Mouse (Mus musculus): ENCODE data around the gene H2-Aa. TPM values are rescaled to one million over a fixed set of nuclear protein-coding genes. Genes with fewer than 3 reads are reported as not detected.

H2-Aa gene
- polyA plus RNA-seq, 1 experiment from 2014 or later: 0.83 TPM

GRCm38 (mm10) chr17:34249361-34249760 is 38.3 kb downstream of the H2-Aa start:
- Histone ChIP-seq H3K36me3 (ENCODE audit: control insufficient read depth, insufficient read depth, low read length) (no peaks in the 10 kb centered on the region), H3K9ac (replicated peaks; ENCODE audit: low read length) (no peak overlapping the region), H3K9me3 (ENCODE audit: control insufficient read depth, low read length) (no peaks in the 10 kb centered on the region), H3K27me3 (ENCODE audit: control insufficient read depth, insufficient read depth, low read length) (no peaks in the 10 kb centered on the region), H3K27ac (replicated peaks; ENCODE audit: low read depth, low read length) (no peak overlapping the region), H3K4me3 (replicated peaks; ENCODE audit: low read depth, low read length) (no peak overlapping the region), H3K4me2 (ENCODE audit: low read length) (no peak overlapping the region), H3K4me1 (ENCODE audit: control insufficient read depth, insufficient read depth, low read length) (no peaks in the 10 kb centered on the region)
- WGBS: 42% methylated on average over 3 of the region's 3 CpGs
- no peak for ATAC-seq (ENCODE audit: low FRiP score, low TSS enrichment)
- DNase-seq: no peak

GRCm38 (mm10) chr17:34248764-34249163 is 38.9 kb downstream of the H2-Aa start:
- H3K36me3 ChIP-seq (ENCODE audit: control insufficient read depth, insufficient read depth, low read length): no peaks in the 10 kb centered on the region
- ATAC-seq (ENCODE audit: low FRiP score, low TSS enrichment): no peak
- WGBS: 78% methylated on average over 2 of the region's 2 CpGs

GRCm38 (mm10) chr17:34247047-34247446 is 40.6 kb downstream of the H2-Aa start:
- no peaks in the 10 kb centered on the region for H3K27me3 ChIP-seq (ENCODE audit: control insufficient read depth, insufficient read depth, low read length)
- H3K4me1 ChIP-seq (ENCODE audit: control insufficient read depth, insufficient read depth, low read length): no peaks in the 10 kb centered on the region
- H3K27ac ChIP-seq (replicated peaks; ENCODE audit: low read depth, low read length): no peak overlapping the region
- no peak overlapping the region for H3K4me2 ChIP-seq (ENCODE audit: low read length)
- H3K36me3 ChIP-seq (ENCODE audit: control insufficient read depth, insufficient read depth, low read length): no peaks in the 10 kb centered on the region
- no peak overlapping the region for H3K9ac ChIP-seq (replicated peaks; ENCODE audit: low read length)
- no peak overlapping the region for H3K4me3 ChIP-seq (replicated peaks; ENCODE audit: low read depth, low read length)
- H3K9me3 ChIP-seq (ENCODE audit: control insufficient read depth, low read length): no peaks in the 10 kb centered on the region
- ATAC-seq (ENCODE audit: low FRiP score, low TSS enrichment) (no peak), DNase-seq (peak; percentile 37)
- 90% methylated on average over 3 of the region's 3 CpGs for WGBS

More at GRCm38 (mm10) chr17:34248764-34249163, 38.9 kb downstream of the H2-Aa start:
- Histone ChIP-seq H3K4me3 (replicated peaks; ENCODE audit: low read depth, low read length) (no peak overlapping the region), H3K4me2 (ENCODE audit: low read length) (no peak overlapping the region), H3K9me3 (ENCODE audit: control insufficient read depth, low read length) (no peaks in the 10 kb centered on the region), H3K27ac (replicated peaks; ENCODE audit: low read depth, low read length) (no peak overlapping the region), H3K27me3 (ENCODE audit: control insufficient read depth, insufficient read depth, low read length) (no peaks in the 10 kb centered on the region), H3K9ac (replicated peaks; ENCODE audit: low read length) (no peak overlapping the region), H3K4me1 (ENCODE audit: control insufficient read depth, insufficient read depth, low read length) (no peaks in the 10 kb centered on the region)
- DNase-seq: no peak

DNA sequence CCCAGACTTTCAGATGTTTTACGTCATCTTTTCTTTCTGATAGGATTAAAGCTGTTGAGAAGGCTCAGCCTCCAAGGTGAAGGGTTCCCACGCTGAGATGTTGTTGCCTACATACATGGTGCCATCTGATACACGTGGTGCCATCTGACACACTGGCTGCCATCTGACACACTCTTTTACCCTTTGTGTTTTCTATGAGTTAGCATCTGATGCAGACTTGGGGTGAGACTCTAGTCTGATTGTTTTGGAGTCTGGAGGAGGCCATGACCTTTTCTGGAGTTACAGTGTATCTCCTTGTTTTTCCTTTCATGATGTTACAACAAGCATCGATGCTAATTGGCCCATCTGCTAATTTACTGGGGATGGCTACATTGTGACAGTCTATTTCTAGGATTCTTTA is 43.0 kb downstream of the H2-Aa start:
- no peak overlapping the region for H3K9ac ChIP-seq (replicated peaks; ENCODE audit: low read length)
- H3K36me3 ChIP-seq (ENCODE audit: control insufficient read depth, insufficient read depth, low read length): no peaks in the 10 kb centered on the region
- H3K27me3 ChIP-seq (ENCODE audit: control insufficient read depth, insufficient read depth, low read length): no peaks in the 10 kb centered on the region
- H3K4me1 ChIP-seq (ENCODE audit: control insufficient read depth, insufficient read depth, low read length): no peaks in the 10 kb centered on the region
- WGBS: 78% methylated on average over 4 of the region's 4 CpGs
- no peak overlapping the region for H3K4me2 ChIP-seq (ENCODE audit: low read length)
- peaks cover 3% of the 10 kb centered on the region; the same call in 1 of the 2 replicates for H3K9me3 ChIP-seq (ENCODE audit: control insufficient read depth, low read length)
- no peak overlapping the region for H3K27ac ChIP-seq (replicated peaks; ENCODE audit: low read depth, low read length)
- ATAC-seq (ENCODE audit: low FRiP score, low TSS enrichment): no peak
- H3K4me3 ChIP-seq (replicated peaks; ENCODE audit: low read depth, low read length): no peak overlapping the region
- no peak for DNase-seq

- Histone ChIP-seq H3K4me1 (ENCODE audit: control insufficient read depth, insufficient read depth, low read length) (no peaks in the 10 kb centered on the region), H3K36me3 (ENCODE audit: control insufficient read depth, insufficient read depth, low read length) (no peaks in the 10 kb centered on the region), H3K4me3 (replicated peaks; ENCODE audit: low read depth, low read length) (no peak overlapping the region), H3K9me3 (ENCODE audit: control insufficient read depth, low read length) (peaks cover 3% of the 10 kb centered on the region; the same call in 1 of the 2 replicates), H3K27ac (replicated peaks; ENCODE audit: low read depth, low read length) (no peak overlapping the region), H3K9ac (replicated peaks; ENCODE audit: low read length) (no peak overlapping the region), H3K27me3 (ENCODE audit: control insufficient read depth, insufficient read depth, low read length) (no peaks in the 10 kb centered on the region), H3K4me2 (ENCODE audit: low read length) (no peak overlapping the region)
- no peak for DNase-seq
- ATAC-seq (ENCODE audit: low FRiP score, low TSS enrichment): no peak
- WGBS: 77% methylated on average over 6 of the region's 6 CpGs
Measured at GRCm38 (mm10) chr17:34240916-34241315, 46.7 kb downstream of the H2-Aa start.

GRCm38 (mm10) chr17:34240366-34240765 is 47.3 kb downstream of the H2-Aa start:
- DNase-seq: no peak
- H3K4me3 ChIP-seq (replicated peaks; ENCODE audit: low read depth, low read length): no peak overlapping the region
- WGBS: 67% methylated on average over 3 of the region's 3 CpGs
- no peak overlapping the region for H3K9ac ChIP-seq (replicated peaks; ENCODE audit: low read length)
- H3K36me3 ChIP-seq (ENCODE audit: control insufficient read depth, insufficient read depth, low read length): no peaks in the 10 kb centered on the region
- H3K27me3 ChIP-seq (ENCODE audit: control insufficient read depth, insufficient read depth, low read length): no peaks in the 10 kb centered on the region
- no peak overlapping the region for H3K27ac ChIP-seq (replicated peaks; ENCODE audit: low read depth, low read length)
- no peaks in the 10 kb centered on the region for H3K4me1 ChIP-seq (ENCODE audit: control insufficient read depth, insufficient read depth, low read length)
- no peak for ATAC-seq (ENCODE audit: low FRiP score, low TSS enrichment)
- H3K4me2 ChIP-seq (ENCODE audit: low read length): no peak overlapping the region
- H3K9me3 ChIP-seq (ENCODE audit: control insufficient read depth, low read length): peaks cover 3% of the 10 kb centered on the region; the same call in 1 of the 2 replicates

DNA sequence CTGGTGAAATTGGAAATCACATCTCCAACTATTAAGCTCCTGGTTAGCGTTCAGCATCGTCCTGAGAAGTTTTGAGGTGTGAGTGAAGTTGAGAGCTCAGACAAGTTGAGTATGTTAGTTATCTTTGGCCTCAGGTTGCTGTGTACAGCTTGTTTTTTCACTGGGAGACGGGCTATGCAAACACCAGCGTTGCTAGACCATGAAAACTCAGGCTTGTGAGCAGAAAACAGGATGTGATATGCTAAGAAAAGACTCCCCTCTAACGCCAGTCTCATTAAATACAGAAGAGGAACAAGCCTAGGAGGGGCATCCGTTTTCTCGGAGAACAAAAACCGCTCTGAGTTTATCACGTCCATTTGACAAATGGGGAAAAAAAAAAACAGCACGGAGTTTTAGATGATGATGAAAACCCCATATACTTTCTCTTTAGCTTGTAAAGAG is 48.0 kb downstream of the H2-Aa start:
- Histone ChIP-seq H3K9me3 (ENCODE audit: control insufficient read depth, low read length) (peaks cover 3% of the 10 kb centered on the region; the same call in 1 of the 2 replicates), H3K9ac (replicated peaks; ENCODE audit: low read length) (no peak overlapping the region), H3K27ac (replicated peaks; ENCODE audit: low read depth, low read length) (no peak overlapping the region), H3K36me3 (ENCODE audit: control insufficient read depth, insufficient read depth, low read length) (no peaks in the 10 kb centered on the region), H3K4me2 (ENCODE audit: low read length) (no peak overlapping the region), H3K4me1 (ENCODE audit: control insufficient read depth, insufficient read depth, low read length) (no peaks in the 10 kb centered on the region), H3K27me3 (ENCODE audit: control insufficient read depth, insufficient read depth, low read length) (no peaks in the 10 kb centered on the region), H3K4me3 (replicated peaks; ENCODE audit: low read depth, low read length) (no peak overlapping the region)
- no peak for DNase-seq
- no peak for ATAC-seq (ENCODE audit: low FRiP score, low TSS enrichment)
- WGBS: 74% methylated on average over 10 of the region's 10 CpGs

DNA sequence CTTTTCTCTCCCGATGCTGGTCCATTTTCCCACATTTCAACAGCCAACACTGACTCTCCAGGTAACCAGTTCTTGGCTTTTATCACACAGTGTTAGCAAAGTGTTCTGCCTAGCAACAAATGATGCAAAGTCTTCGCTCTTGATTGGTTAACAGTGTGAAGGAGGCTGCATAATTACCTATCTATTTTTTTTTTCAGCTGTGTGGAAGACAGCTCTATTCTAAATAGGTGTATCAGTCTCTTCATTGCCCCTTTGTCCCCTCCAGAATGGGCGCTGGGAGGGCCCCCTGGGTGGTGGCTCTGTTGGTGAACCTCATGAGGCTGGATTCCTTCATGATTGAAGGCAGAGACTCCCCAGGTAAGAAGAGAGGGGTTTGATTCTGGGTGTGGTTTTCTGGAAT is 48.9 kb downstream of the H2-Aa start, which contains the start of gene H2-Ob:
Gene H2-Ob, plus strand, starts transcription at position 198 of the 400 bp plus-strand sequence.
- ATAC-seq (ENCODE audit: low FRiP score, low TSS enrichment) (no peak), DNase-seq (peak; percentile 80)
- Histone ChIP-seq H3K4me3 (replicated peaks; ENCODE audit: low read depth, low read length) (no peak within 1 kb of the TSS), H3K27me3 (ENCODE audit: control insufficient read depth, insufficient read depth, low read length) (no peaks in the 10 kb centered on the region), H3K36me3 (ENCODE audit: control insufficient read depth, insufficient read depth, low read length) (no peaks in the 10 kb centered on the region), H3K4me1 (ENCODE audit: control insufficient read depth, insufficient read depth, low read length) (no peaks in the 10 kb centered on the region), H3K9me3 (ENCODE audit: control insufficient read depth, low read length) (peaks cover 3% of the 10 kb centered on the region; the same call in 1 of the 2 replicates), H3K9ac (replicated peaks; ENCODE audit: low read length) (no peak within 1 kb of the TSS), H3K4me2 (ENCODE audit: low read length) (no peak within 1 kb of the TSS), H3K27ac (replicated peaks; ENCODE audit: low read depth, low read length) (no peak within 1 kb of the TSS)
- WGBS: 63% methylated on average over 3 of the region's 3 CpGs

DNA sequence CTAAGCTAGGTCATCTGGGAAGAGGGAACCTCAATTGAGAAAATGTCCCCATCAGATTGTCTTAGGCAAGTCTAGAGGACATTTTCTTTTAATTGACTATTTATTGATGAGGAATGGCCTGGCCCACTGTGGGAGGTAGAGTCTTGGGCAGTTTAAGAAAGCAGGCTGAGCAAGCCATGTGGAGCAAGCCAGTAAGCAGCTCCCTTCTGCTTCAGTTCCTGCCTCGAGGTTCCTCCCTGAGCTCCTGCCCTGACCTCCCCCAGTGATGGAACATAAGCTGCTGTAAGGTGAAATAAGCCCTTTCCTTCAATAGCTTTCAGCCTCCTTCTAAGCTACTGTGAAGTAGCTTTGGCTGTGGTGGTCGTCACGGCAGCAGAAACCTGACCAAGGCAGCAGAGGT is 49.9 kb downstream of the H2-Aa start:
- H3K9me3 ChIP-seq (ENCODE audit: control insufficient read depth, low read length): peaks cover 3% of the 10 kb centered on the region; the same call in 1 of the 2 replicates
- no peaks in the 10 kb centered on the region for H3K36me3 ChIP-seq (ENCODE audit: control insufficient read depth, insufficient read depth, low read length)
- H3K27me3 ChIP-seq (ENCODE audit: control insufficient read depth, insufficient read depth, low read length): no peaks in the 10 kb centered on the region
- no peak overlapping the region for H3K27ac ChIP-seq (replicated peaks; ENCODE audit: low read depth, low read length)
- no peak for DNase-seq
- no peak for ATAC-seq (ENCODE audit: low FRiP score, low TSS enrichment)
- no peaks in the 10 kb centered on the region for H3K4me1 ChIP-seq (ENCODE audit: control insufficient read depth, insufficient read depth, low read length)
- no peak overlapping the region for H3K9ac ChIP-seq (replicated peaks; ENCODE audit: low read length)
- no peak overlapping the region for H3K4me2 ChIP-seq (ENCODE audit: low read length)
- no peak overlapping the region for H3K4me3 ChIP-seq (replicated peaks; ENCODE audit: low read depth, low read length)
- WGBS: 80% methylated on average over 3 of the region's 3 CpGs
